Mouse (Mus musculus): Measurements from ENCODE around the gene Atp8b5. TPM values are rescaled to one million over a fixed set of nuclear protein-coding genes. Genes with fewer than 3 reads are reported as not detected.

Atp8b5 gene
- polyA plus RNA-seq, 1 experiment, result not detected

DNA sequence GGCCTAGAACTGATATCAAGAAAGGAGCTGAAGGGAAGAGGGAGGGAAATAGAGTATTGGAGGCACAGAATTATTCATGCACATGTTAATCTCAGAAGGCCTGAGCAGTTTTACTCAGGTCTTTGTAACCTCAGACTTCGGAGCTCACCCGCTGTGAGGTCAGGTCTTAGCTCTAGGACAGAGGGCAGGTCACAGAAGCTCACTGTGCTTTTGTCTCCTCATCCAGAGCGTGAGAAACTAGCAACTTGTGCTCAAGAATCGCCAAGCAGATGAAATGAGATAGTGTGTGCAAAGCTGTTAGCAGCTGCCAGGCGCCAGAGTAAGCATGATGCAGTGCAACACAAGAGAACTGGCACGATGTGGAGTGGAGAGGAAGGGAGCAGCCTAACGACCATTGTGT, 18.9 kb upstream of the Atp8b5 start:
- H3K4me3 ChIP-seq (ENCODE audit: insufficient read depth, low read depth, low read length), result no peak overlapping the region
- no peak overlapping the region for H3K27ac ChIP-seq (ENCODE audit: insufficient read depth, low read depth, low read length)
- WGBS, result 54% methylated on average over 7 of the region's 7 CpGs
- TF ChIP-seq POLR2A (IDR thresholded peaks at IDR 0.05; ENCODE audit: insufficient read depth, low read depth, low read length), result no peak
- TF ChIP-seq CTCF (IDR thresholded peaks at IDR 0.05; ENCODE audit: insufficient read depth, low read depth, low read length), result no peak
- no peaks in the 10 kb centered on the region for H3K4me1 ChIP-seq (ENCODE audit: control insufficient read depth, insufficient read depth, low read length)

DNA sequence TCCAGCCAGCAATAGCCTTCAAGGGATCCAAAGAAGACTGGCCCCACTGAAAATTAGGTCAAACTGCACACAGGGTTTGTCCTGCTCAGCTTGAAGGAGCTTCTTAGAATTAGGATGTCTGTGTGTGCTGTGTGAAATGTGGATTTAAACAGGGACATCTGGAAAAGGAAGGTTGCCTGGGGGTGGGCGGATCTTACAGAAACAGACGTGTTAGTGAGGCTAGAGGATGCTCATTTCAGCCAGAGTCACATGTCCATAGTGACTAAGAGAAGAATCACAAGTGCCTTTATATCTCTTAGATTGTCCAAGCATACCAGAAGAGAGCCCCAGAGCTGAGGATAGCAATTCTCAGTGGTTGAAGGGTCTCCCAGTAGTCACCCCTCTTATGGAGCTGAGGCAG, 18.1 kb upstream of the Atp8b5 start:
- Histone ChIP-seq H3K4me3 (ENCODE audit: insufficient read depth, low read depth, low read length) (no peak overlapping the region), H3K4me1 (ENCODE audit: control insufficient read depth, insufficient read depth, low read length) (no peaks in the 10 kb centered on the region), H3K27ac (ENCODE audit: insufficient read depth, low read depth, low read length) (no peak overlapping the region)
- 60% methylated on average over 2 of the region's 2 CpGs for WGBS
- TF ChIP-seq POLR2A (IDR thresholded peaks at IDR 0.05; ENCODE audit: insufficient read depth, low read depth, low read length) (no peak), CTCF (IDR thresholded peaks at IDR 0.05; ENCODE audit: insufficient read depth, low read depth, low read length) (no peak)

DNA sequence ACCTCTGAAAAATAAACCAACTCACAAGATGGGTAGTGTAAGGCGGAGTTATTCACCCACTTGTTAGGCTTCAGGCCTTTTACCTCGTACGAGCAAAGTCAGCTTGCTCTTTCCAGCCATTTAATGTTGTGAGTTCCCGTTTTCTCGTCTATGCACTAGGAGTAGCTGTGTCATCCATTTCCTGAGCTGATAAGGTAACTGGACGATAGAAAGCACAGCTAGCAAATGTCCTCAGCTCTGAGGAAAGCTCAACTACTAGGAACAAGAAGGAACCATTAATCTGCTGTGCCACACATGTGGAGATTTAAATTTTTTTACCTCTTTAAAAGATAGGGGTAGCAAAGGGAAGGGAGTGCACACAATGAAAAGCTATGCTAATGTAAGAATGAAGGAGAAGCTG, 15.7 kb upstream of the Atp8b5 start:
- Histone ChIP-seq H3K4me3 (ENCODE audit: insufficient read depth, low read depth, low read length) (no peak overlapping the region), H3K4me1 (ENCODE audit: control insufficient read depth, insufficient read depth, low read length) (no peaks in the 10 kb centered on the region), H3K27ac (ENCODE audit: insufficient read depth, low read depth, low read length) (no peak overlapping the region)
- WGBS, result 89% methylated on average over 6 of the region's 6 CpGs
- TF ChIP-seq CTCF (IDR thresholded peaks at IDR 0.05; ENCODE audit: insufficient read depth, low read depth, low read length), result no peak
- TF ChIP-seq POLR2A (IDR thresholded peaks at IDR 0.05; ENCODE audit: insufficient read depth, low read depth, low read length), result no peak

DNA sequence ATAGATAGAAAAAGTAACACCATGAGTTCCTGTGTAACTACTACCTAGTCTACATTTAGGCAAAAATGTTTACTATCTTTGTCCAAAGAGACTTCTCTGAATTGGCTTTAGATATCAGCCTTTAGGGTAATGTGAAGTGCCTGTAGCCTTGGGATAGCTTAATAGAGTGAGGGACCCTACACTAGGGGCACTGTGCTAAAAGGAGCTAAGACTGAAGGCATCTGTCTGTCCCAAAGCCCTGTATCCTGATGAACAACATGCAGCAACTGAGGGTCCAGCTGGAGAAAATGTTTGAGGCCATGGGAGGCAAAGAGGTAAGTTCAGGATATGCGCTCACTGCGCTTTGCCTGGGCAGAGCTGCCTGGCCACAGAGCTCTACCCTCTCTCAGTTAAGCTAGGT, 9.9 kb upstream of the Atp8b5 start:
- TF ChIP-seq POLR2A (IDR thresholded peaks at IDR 0.05; ENCODE audit: insufficient read depth, low read depth, low read length) (no peak), CTCF (IDR thresholded peaks at IDR 0.05; ENCODE audit: insufficient read depth, low read depth, low read length) (no peak)
- WGBS, result 100% methylated on average over 2 of the region's 2 CpGs
- Histone ChIP-seq H3K4me3 (ENCODE audit: insufficient read depth, low read depth, low read length) (no peak overlapping the region), H3K27ac (ENCODE audit: insufficient read depth, low read depth, low read length) (no peak overlapping the region), H3K4me1 (ENCODE audit: control insufficient read depth, insufficient read depth, low read length) (no peaks in the 10 kb centered on the region)

DNA sequence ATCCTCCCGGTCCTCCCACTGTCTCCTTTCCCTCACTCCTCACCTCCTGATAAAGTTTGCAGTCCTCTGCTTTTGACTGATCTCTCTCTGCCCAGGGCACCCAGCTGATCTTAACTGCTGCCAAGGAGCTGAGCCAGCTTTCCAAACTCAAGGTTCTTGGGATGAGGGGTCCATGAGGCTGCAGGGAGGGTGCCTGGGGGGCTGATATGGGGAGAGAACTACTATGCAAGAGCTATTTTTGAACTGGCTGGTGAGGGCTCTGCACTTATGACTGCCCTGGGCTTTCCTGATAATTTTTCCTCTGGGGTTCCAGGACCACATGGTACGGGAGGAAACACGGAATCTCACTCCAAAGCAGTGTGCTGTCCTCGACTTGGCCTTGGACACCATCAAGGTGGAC, 8.4 kb upstream of the Atp8b5 start:
- 93% methylated on average over 4 of the region's 4 CpGs for WGBS
- Histone ChIP-seq H3K27ac (ENCODE audit: insufficient read depth, low read depth, low read length) (no peak overlapping the region), H3K4me1 (ENCODE audit: control insufficient read depth, insufficient read depth, low read length) (no peaks in the 10 kb centered on the region), H3K4me3 (ENCODE audit: insufficient read depth, low read depth, low read length) (no peak overlapping the region)
- TF ChIP-seq CTCF (IDR thresholded peaks at IDR 0.05; ENCODE audit: insufficient read depth, low read depth, low read length) (no peak), POLR2A (IDR thresholded peaks at IDR 0.05; ENCODE audit: insufficient read depth, low read depth, low read length) (no peak)

DNA sequence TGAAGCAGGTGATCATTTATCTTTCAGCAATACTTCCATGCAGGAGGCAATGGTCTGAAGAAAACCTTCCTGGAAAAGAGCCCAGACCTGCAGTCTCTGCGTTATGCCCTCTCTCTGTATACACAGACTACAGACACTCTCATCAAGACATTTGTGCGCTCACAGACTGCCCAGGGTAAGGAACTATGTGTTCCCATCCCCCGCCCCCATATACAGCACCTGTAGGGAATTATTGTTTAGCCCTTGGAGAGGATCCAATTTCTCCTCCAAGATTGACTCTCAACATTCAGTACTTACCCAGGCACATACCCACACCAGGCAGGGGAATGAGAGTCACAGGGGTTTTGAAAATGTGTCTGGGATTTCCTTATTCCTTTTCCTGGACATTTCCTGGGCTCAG, 7.5 kb upstream of the Atp8b5 start:
- Histone ChIP-seq H3K27ac (ENCODE audit: insufficient read depth, low read depth, low read length) (no peak overlapping the region), H3K4me3 (ENCODE audit: insufficient read depth, low read depth, low read length) (no peak overlapping the region), H3K4me1 (ENCODE audit: control insufficient read depth, insufficient read depth, low read length) (no peaks in the 10 kb centered on the region)
- no peak for TF ChIP-seq CTCF (IDR thresholded peaks at IDR 0.05; ENCODE audit: insufficient read depth, low read depth, low read length)
- TF ChIP-seq POLR2A (IDR thresholded peaks at IDR 0.05; ENCODE audit: insufficient read depth, low read depth, low read length), result no peak
- WGBS, result 80% methylated on average over 3 of the region's 3 CpGs

DNA sequence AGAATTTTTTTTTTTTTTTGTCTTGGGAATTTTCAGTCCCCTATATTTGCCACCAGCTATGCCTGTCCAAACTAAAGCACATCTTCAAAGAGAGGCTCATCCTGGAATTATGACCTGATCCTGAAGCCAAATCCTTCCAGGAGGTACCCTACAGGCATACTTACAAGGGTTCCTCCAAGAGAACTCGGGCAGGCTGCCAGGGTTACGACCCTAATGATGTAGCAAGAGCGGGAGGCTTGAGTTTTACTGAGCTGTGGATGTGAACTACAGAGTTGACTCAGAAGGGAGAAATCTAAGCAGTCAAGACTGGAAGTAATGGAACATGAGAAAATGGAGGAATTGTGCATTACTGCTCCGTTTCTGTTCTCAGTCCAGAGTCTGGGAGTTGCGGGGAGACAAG, 6.9 kb upstream of the Atp8b5 start:
- 72% methylated on average over 5 of the region's 5 CpGs for WGBS
- Histone ChIP-seq H3K4me3 (ENCODE audit: insufficient read depth, low read depth, low read length) (no peak overlapping the region), H3K27ac (ENCODE audit: insufficient read depth, low read depth, low read length) (no peak overlapping the region), H3K4me1 (ENCODE audit: control insufficient read depth, insufficient read depth, low read length) (no peaks in the 10 kb centered on the region)
- TF ChIP-seq POLR2A (IDR thresholded peaks at IDR 0.05; ENCODE audit: insufficient read depth, low read depth, low read length) (no peak), CTCF (IDR thresholded peaks at IDR 0.05; ENCODE audit: insufficient read depth, low read depth, low read length) (no peak)

DNA sequence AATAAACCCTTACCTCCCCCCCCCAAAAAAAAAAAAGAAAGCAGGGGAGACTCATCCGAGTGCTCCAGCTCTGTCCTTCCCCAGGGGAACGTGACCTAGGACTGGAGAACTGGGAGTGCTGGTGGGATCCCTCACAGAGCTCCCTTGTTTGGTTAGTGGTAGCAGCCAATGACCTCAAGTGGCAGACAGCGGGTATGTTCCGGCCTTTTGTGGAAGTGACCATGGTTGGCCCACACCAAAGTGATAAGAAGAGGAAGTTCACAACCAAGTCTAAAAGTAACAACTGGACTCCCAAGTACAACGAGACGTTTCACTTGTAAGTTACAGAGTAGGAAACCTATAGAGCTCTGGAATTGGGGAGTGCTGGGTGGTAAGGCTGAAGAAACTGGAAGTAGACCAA, 4.1 kb upstream of the Atp8b5 start:
- H3K4me3 ChIP-seq (ENCODE audit: insufficient read depth, low read depth, low read length), result no peak overlapping the region
- 94% methylated on average over 6 of the region's 6 CpGs for WGBS
- H3K4me1 ChIP-seq (ENCODE audit: control insufficient read depth, insufficient read depth, low read length), result peaks cover 3% of the 10 kb centered on the region
- no peak overlapping the region for H3K27ac ChIP-seq (ENCODE audit: insufficient read depth, low read depth, low read length)
- TF ChIP-seq CTCF (IDR thresholded peaks at IDR 0.05; ENCODE audit: insufficient read depth, low read depth, low read length) (no peak), POLR2A (IDR thresholded peaks at IDR 0.05; ENCODE audit: insufficient read depth, low read depth, low read length) (no peak)

DNA sequence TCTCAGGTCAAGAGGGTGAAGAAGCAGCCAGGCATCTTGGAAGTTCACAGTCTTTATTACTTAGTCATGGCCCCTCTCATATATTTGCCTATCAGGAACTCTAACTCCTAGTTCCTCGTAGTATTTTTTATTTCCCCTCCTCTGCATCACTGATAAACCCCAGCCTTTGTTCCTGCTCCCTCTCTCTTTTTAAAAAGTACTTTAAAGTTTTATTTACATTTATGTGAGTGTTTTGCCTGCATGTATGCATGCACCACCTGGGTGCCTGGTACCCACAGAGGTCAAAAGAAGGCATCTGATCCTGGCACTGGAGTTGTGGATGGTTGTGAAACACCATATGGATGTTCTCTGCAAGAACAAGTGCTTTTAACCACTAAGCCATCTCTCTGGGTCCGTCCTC, 813 bp upstream of the Atp8b5 start:
- Histone ChIP-seq H3K4me1 (ENCODE audit: control insufficient read depth, insufficient read depth, low read length) (peaks cover 3% of the 10 kb centered on the region), H3K4me3 (ENCODE audit: insufficient read depth, low read depth, low read length) (no peak overlapping the region), H3K27ac (ENCODE audit: insufficient read depth, low read depth, low read length) (no peak overlapping the region)
- no peak for TF ChIP-seq POLR2A (IDR thresholded peaks at IDR 0.05; ENCODE audit: insufficient read depth, low read depth, low read length)
- no peak for TF ChIP-seq CTCF (IDR thresholded peaks at IDR 0.05; ENCODE audit: insufficient read depth, low read depth, low read length)
- WGBS, result 67% methylated on average over 2 of the region's 2 CpGs

DNA sequence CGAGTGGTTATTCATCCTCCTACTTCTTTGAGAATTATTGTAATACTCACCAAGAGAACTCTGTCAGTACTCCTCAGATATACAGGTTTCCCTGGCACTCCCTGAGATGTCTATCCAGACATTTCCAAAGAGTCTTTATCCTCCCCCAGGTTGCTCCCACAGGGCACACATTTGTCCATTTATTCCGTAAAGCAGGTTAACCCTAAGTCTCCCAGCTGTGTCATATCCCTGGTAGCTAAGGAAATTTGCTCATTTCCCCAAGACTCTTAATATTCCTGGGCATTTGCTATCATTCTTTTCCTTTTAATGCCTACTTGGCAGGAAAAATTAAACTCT, 332 bp downstream of the Atp8b5 start:
- Histone ChIP-seq H3K4me1 (ENCODE audit: control insufficient read depth, insufficient read depth, low read length) (peaks cover 3% of the 10 kb centered on the region), H3K4me3 (ENCODE audit: insufficient read depth, low read depth, low read length) (no peak overlapping the region), H3K27ac (ENCODE audit: insufficient read depth, low read depth, low read length) (no peak overlapping the region)
- TF ChIP-seq CTCF (IDR thresholded peaks at IDR 0.05; ENCODE audit: insufficient read depth, low read depth, low read length) (no peak), POLR2A (IDR thresholded peaks at IDR 0.05; ENCODE audit: insufficient read depth, low read depth, low read length) (no peak)
- WGBS, result 1% methylated on average over 2 of the region's 2 CpGs
